Mouse (Mus musculus) thymus, postnatal 36 days (tissue): ENCODE measurements around the gene Nsrp1.
"Not testable (repeated sequence)": the region's sequence is repeated elsewhere in the genome, so short reads cannot be mapped to it uniquely, and the experiment has no call there.

Source experiments
- DNase-seq, 2 experiments: peaks; one replicate each; pipeline ENCODE4 v3.0.0; 2022; ENCODE audit warnings: mixed read lengths in 2 of 2

The Nsrp1 gene

GRCm38 (mm10) chr11:77078273-77079134 lies at the start of gene Nsrp1:
Gene Nsrp1, minus strand, starts transcription at chr11:77078435.
- peak; percentile 86 to 89 for DNase-seq

- DNase-seq, result no peak
Observed at GRCm38 (mm10) chr11:77111141-77111540, 32.9 kb upstream of the Nsrp1 start.

GRCm38 (mm10) chr11:77108442-77108841 lies 30.2 kb upstream of the Nsrp1 start:
- DNase-seq, result no peak

GRCm38 (mm10) chr11:77107872-77108271 lies 29.6 kb upstream of the Nsrp1 start:
- not testable (repeated sequence) for DNase-seq

GRCm38 (mm10) chr11:77106961-77107360 lies 28.7 kb upstream of the Nsrp1 start:
- DNase-seq, result no peak

GRCm38 (mm10) chr11:77100137-77100937 lies 22.1 kb upstream of the Nsrp1 start:
- DNase-seq, result peak; percentile 57 to 73

- no peak for DNase-seq
Observed at GRCm38 (mm10) chr11:77098332-77098972, 20.2 kb upstream of the Nsrp1 start.

GRCm38 (mm10) chr11:77096991-77097390 lies 18.8 kb upstream of the Nsrp1 start:
- no peak for DNase-seq

GRCm38 (mm10) chr11:77096581-77096980 lies 18.3 kb upstream of the Nsrp1 start:
- DNase-seq, result no peak

GRCm38 (mm10) chr11:77095206-77095605 lies 17.0 kb upstream of the Nsrp1 start:
- no peak for DNase-seq

GRCm38 (mm10) chr11:77094136-77094535 lies 15.9 kb upstream of the Nsrp1 start:
- DNase-seq, result no peak

- DNase-seq, result peak; percentile 43 to 45
Observed at GRCm38 (mm10) chr11:77093208-77093607, 15.0 kb upstream of the Nsrp1 start.

- DNase-seq, result no peak
Observed at GRCm38 (mm10) chr11:77089162-77089561, 10.9 kb upstream of the Nsrp1 start.

- no peak for DNase-seq
Observed at GRCm38 (mm10) chr11:77087004-77087403, 8.8 kb upstream of the Nsrp1 start.

- DNase-seq, result no peak
Observed at GRCm38 (mm10) chr11:77084001-77084682, 5.9 kb upstream of the Nsrp1 start.

- DNase-seq, result no peak
Observed at GRCm38 (mm10) chr11:77079361-77079760, 1.1 kb upstream of the Nsrp1 start.

- peak; percentile 18 to 31 for DNase-seq
Observed at GRCm38 (mm10) chr11:77077792-77078191, 443 bp downstream of the Nsrp1 start.

- DNase-seq, result not testable (repeated sequence)
Observed at GRCm38 (mm10) chr11:77077331-77077730, 904 bp downstream of the Nsrp1 start.

- DNase-seq, result no peak
Observed at GRCm38 (mm10) chr11:77070721-77071120, 7.5 kb downstream of the Nsrp1 start.

GRCm38 (mm10) chr11:77068825-77069224 lies 9.4 kb downstream of the Nsrp1 start:
- DNase-seq, result no peak

- no peak for DNase-seq
Observed at GRCm38 (mm10) chr11:77063406-77063805, 14.8 kb downstream of the Nsrp1 start.

- no peak for DNase-seq
Observed at GRCm38 (mm10) chr11:77061951-77062350, 16.3 kb downstream of the Nsrp1 start.

- no peak for DNase-seq
Observed at GRCm38 (mm10) chr11:77042816-77043215, 35.4 kb downstream of the Nsrp1 start.
